Mouse (Mus musculus): ENCODE measurements around the gene Sh3pxd2b. TPM values are rescaled to one million over a fixed set of nuclear protein-coding genes. Genes with fewer than 3 reads are reported as not detected.

The Sh3pxd2b gene
- polyA plus RNA-seq, 1 experiment: 8.7 TPM

- Histone ChIP-seq H3K4me3 (ENCODE audit: insufficient read depth, low read length) (no peak overlapping the region), H3K4me1 (ENCODE audit: control insufficient read depth, insufficient read depth, low read length) (no peaks in the 10 kb centered on the region; the same call in 1 of the 2 replicates), H3K27ac (ENCODE audit: insufficient read depth, low read length) (no peak overlapping the region)
- no peak for TF ChIP-seq POLR2A (IDR thresholded peaks at IDR 0.05; ENCODE audit: extremely low read depth, insufficient read depth, low read length)
- TF ChIP-seq CTCF (IDR thresholded peaks at IDR 0.05; ENCODE audit: extremely low read depth, insufficient read depth, low read length): no peak
Observed at GRCm38 (mm10) chr11:32336435-32336907, 11.1 kb upstream of the Sh3pxd2b start.

- no peak overlapping the region for H3K4me3 ChIP-seq (ENCODE audit: insufficient read depth, low read length)
- H3K4me1 ChIP-seq (ENCODE audit: control insufficient read depth, insufficient read depth, low read length): no peaks in the 10 kb centered on the region; the same call in 1 of the 2 replicates
- no peak overlapping the region for H3K27ac ChIP-seq (ENCODE audit: insufficient read depth, low read length)
- TF ChIP-seq CTCF (IDR thresholded peaks at IDR 0.05; ENCODE audit: extremely low read depth, insufficient read depth, low read length) (no peak), POLR2A (IDR thresholded peaks at IDR 0.05; ENCODE audit: extremely low read depth, insufficient read depth, low read length) (no peak)
Observed at GRCm38 (mm10) chr11:32339131-32339531, 8.5 kb upstream of the Sh3pxd2b start.

GRCm38 (mm10) chr11:32340476-32341473, 6.8 kb upstream of the Sh3pxd2b start:
- Histone ChIP-seq H3K4me3 (ENCODE audit: insufficient read depth, low read length) (no peak overlapping the region), H3K4me1 (ENCODE audit: control insufficient read depth, insufficient read depth, low read length) (no peaks in the 10 kb centered on the region), H3K27ac (ENCODE audit: insufficient read depth, low read length) (0 out of 2 replicates have a peak overlapping the region, but pooled peaks have one; percentile 2)
- no peak for TF ChIP-seq POLR2A (IDR thresholded peaks at IDR 0.05; ENCODE audit: extremely low read depth, insufficient read depth, low read length)
- peak; percentile 61 for TF ChIP-seq CTCF (IDR thresholded peaks at IDR 0.05; ENCODE audit: extremely low read depth, insufficient read depth, low read length)

- TF ChIP-seq POLR2A (IDR thresholded peaks at IDR 0.05; ENCODE audit: extremely low read depth, insufficient read depth, low read length) (no peak), CTCF (IDR thresholded peaks at IDR 0.05; ENCODE audit: extremely low read depth, insufficient read depth, low read length) (peak; percentile 74)
Observed at GRCm38 (mm10) chr11:32342770-32343191, 4.8 kb upstream of the Sh3pxd2b start.

GRCm38 (mm10) chr11:32343350-32343749, 4.3 kb upstream of the Sh3pxd2b start:
- no peak for TF ChIP-seq CTCF (IDR thresholded peaks at IDR 0.05; ENCODE audit: extremely low read depth, insufficient read depth, low read length)
- no peak for TF ChIP-seq POLR2A (IDR thresholded peaks at IDR 0.05; ENCODE audit: extremely low read depth, insufficient read depth, low read length)
- H3K4me1 ChIP-seq (ENCODE audit: control insufficient read depth, insufficient read depth, low read length): no peaks in the 10 kb centered on the region; the same call in 1 of the 2 replicates
- no peak overlapping the region for H3K27ac ChIP-seq (ENCODE audit: insufficient read depth, low read length)
- no peak overlapping the region for H3K4me3 ChIP-seq (ENCODE audit: insufficient read depth, low read length)

More at GRCm38 (mm10) chr11:32342770-32343191, 4.8 kb upstream of the Sh3pxd2b start:
- H3K4me1 ChIP-seq (ENCODE audit: control insufficient read depth, insufficient read depth, low read length): no peaks in the 10 kb centered on the region
- H3K4me3 ChIP-seq (ENCODE audit: insufficient read depth, low read length): no peak overlapping the region
- no peak overlapping the region for H3K27ac ChIP-seq (ENCODE audit: insufficient read depth, low read length)

- peaks cover 2% of the 10 kb centered on the region for H3K4me1 ChIP-seq (ENCODE audit: control insufficient read depth, insufficient read depth, low read length)
- no peak overlapping the region for H3K27ac ChIP-seq (ENCODE audit: insufficient read depth, low read length)
- no peak for TF ChIP-seq CTCF (IDR thresholded peaks at IDR 0.05; ENCODE audit: extremely low read depth, insufficient read depth, low read length)
- TF ChIP-seq POLR2A (IDR thresholded peaks at IDR 0.05; ENCODE audit: extremely low read depth, insufficient read depth, low read length): no peak
- no peak overlapping the region for H3K4me3 ChIP-seq (ENCODE audit: insufficient read depth, low read length)
Observed at GRCm38 (mm10) chr11:32345504-32346297, 1.9 kb upstream of the Sh3pxd2b start.

GRCm38 (mm10) chr11:32347264-32347606, 385 bp upstream of the Sh3pxd2b start:
- TF ChIP-seq CTCF (IDR thresholded peaks at IDR 0.05; ENCODE audit: extremely low read depth, insufficient read depth, low read length): no peak
- TF ChIP-seq POLR2A (IDR thresholded peaks at IDR 0.05; ENCODE audit: extremely low read depth, insufficient read depth, low read length): no peak
- Histone ChIP-seq H3K4me1 (ENCODE audit: control insufficient read depth, insufficient read depth, low read length) (peaks cover 2% of the 10 kb centered on the region), H3K4me3 (ENCODE audit: insufficient read depth, low read length) (peak overlapping the region; percentile 58), H3K27ac (ENCODE audit: insufficient read depth, low read length) (no peak overlapping the region)

- Histone ChIP-seq H3K4me3 (ENCODE audit: insufficient read depth, low read length) (peak overlapping the region; percentile 58), H3K4me1 (ENCODE audit: control insufficient read depth, insufficient read depth, low read length) (peaks cover 4% of the 10 kb centered on the region), H3K27ac (ENCODE audit: insufficient read depth, low read length) (no peak overlapping the region)
- TF ChIP-seq POLR2A (IDR thresholded peaks at IDR 0.05; ENCODE audit: extremely low read depth, insufficient read depth, low read length) (no peak), CTCF (IDR thresholded peaks at IDR 0.05; ENCODE audit: extremely low read depth, insufficient read depth, low read length) (no peak)
Observed at GRCm38 (mm10) chr11:32348433-32349283, 1.0 kb downstream of the Sh3pxd2b start.

Data from cortical plate, adult 2 months (tissue).